9 mouse cellular contexts compared by ENCODE assay signal in genomic region chr7:140939669-140940171, GRCm38 (mm10). TPM values are rescaled to one million over a fixed set of nuclear protein-coding genes. Genes with fewer than 3 reads are reported as not detected.
DNase-seq lines count a peak whose midpoint lies in the region; ATAC-seq and TF ChIP-seq lines count a peak whose summit lies in the region.
"Had no signal": no experiment of that assay in that cellular context is flagged by ENCODE, and none has a peak within 500 bp of the region (broad histone marks: within the 10 kb centered on the region; RNA-seq: fewer than 3 reads in every experiment).

No protein-coding gene starts in this region.

- DNase-seq in gastrocnemius, adult 18-20 months (ENCODE audit: low spot score), result peak; percentile 61
- DNase-seq in gastrocnemius, postnatal 36 days, result no peak
- DNase-seq in embryo, embryonic 10 days (ENCODE audit: low spot score), result peak; percentile 73
- DNase-seq in neural tube, embryonic 10.5 days (ENCODE audit: extremely low spot score, low spot score), result peak; percentile 44
- no peak for DNase-seq in cerebellum, postnatal 10 days
- no peak for DNase-seq in thymus, postnatal 10 days (ENCODE audit: low spot score in 2 of 2)
- no peak for DNase-seq in Muller cell, postnatal 12 days (ENCODE audit: inconsistent ontology term)
- DNase-seq: layer of hippocampus, postnatal 36 days had no signal

- H3K36me3 ChIP-seq in intestine, postnatal 0 days (ENCODE audit: control insufficient read depth, insufficient read depth), result 0 out of 2 replicates have a peak, but pooled peaks cover 2% of the 10 kb centered on the region

- no peak for TF ChIP-seq CTCF in intestine, postnatal 0 days (IDR thresholded peaks at IDR 0.05; ENCODE audit: low read depth)

- H3K9me3 ChIP-seq in intestine, postnatal 0 days (ENCODE audit: control insufficient read depth), result no peaks in the 10 kb centered on the region

- WGBS in intestine, postnatal 0 days, result 15% methylated on average over 7 of the region's 8 CpGs

- no peak overlapping the region for H3K9ac ChIP-seq in intestine, postnatal 0 days (ENCODE audit: low read depth, low read length)

- peak overlapping the region; percentile 35; the same call in 1 of the 2 replicates for H3K27ac ChIP-seq in intestine, postnatal 0 days (ENCODE audit: low read depth, low read length)

- intact Hi-C loops in gastrocnemius, postnatal 36 days (cut with DNase I), result no loop called here

- peaks cover 11% of the 10 kb centered on the region for H3K4me1 ChIP-seq in intestine, postnatal 0 days (replicated peaks; ENCODE audit: control insufficient read depth, insufficient read depth, low read length)

- no peak overlapping the region for H3K4me3 ChIP-seq in intestine, postnatal 0 days (ENCODE audit: low read depth, low read length)

- peak overlapping the region; percentile 27; the same call in 1 of the 2 replicates for H3K4me2 ChIP-seq in intestine, postnatal 0 days (replicated peaks; ENCODE audit: low read depth)

- ATAC-seq in intestine, postnatal 0 days, result peak; percentile 18; the same call in 1 of the 2 replicates

- H3K27me3 ChIP-seq in intestine, postnatal 0 days (replicated peaks; ENCODE audit: control insufficient read depth, insufficient read depth, low read length), result no peaks in the 10 kb centered on the region

RNA-seq across cellular contexts. Expression of gene Pgghg, which starts 1.5 kb away (rescaled TPM):
- total RNA-seq in gastrocnemius, adult 18-20 months (2021), result 1 to 10 TPM; 2.2 to 3.4 TPM
- total RNA-seq in gastrocnemius, postnatal 36 days (2021), result 1 to 10 TPM; 3.6 to 4.6 TPM
- polyA plus RNA-seq in intestine, postnatal 0 days (2015; fragmentation: Nextera tagmentation; extraction: Ambion mirVana), result 18.9 and 19.4 TPM in 2 replicates

RNA-seq across cellular contexts. Expression of gene Ifitm5, which starts 10.4 kb away (rescaled TPM):
- not detected for total RNA-seq in gastrocnemius, adult 18-20 months (2021)
- total RNA-seq in gastrocnemius, postnatal 36 days (2021), result under 1 TPM in 1 of 2 experiments, not detected in 1; 0.35 TPM
- polyA plus RNA-seq in intestine, postnatal 0 days (2015; fragmentation: Nextera tagmentation; extraction: Ambion mirVana), result 0.34 and 0.75 TPM in 2 replicates
- total RNA-seq: layer of hippocampus, postnatal 36 days had no signal

RNA-seq across cellular contexts. Expression of gene Gm45717, which starts 16.0 kb away (rescaled TPM):
- not detected for total RNA-seq in gastrocnemius, adult 18-20 months (2021)
- not detected for total RNA-seq in gastrocnemius, postnatal 36 days (2021)
- 0.38 TPM in 1 of 2 replicates, not detected in the other for polyA plus RNA-seq in intestine, postnatal 0 days (2015; fragmentation: Nextera tagmentation; extraction: Ambion mirVana)
- total RNA-seq: layer of hippocampus, postnatal 36 days had no signal

RNA-seq across cellular contexts. Expression of gene Ifitm2, which starts 16.1 kb away (rescaled TPM):
- total RNA-seq in gastrocnemius, adult 18-20 months (2021), result 10 to 100 TPM; 44.8 to 64.4 TPM
- 10 to 100 TPM; 50.9 to 51.8 TPM for total RNA-seq in gastrocnemius, postnatal 36 days (2021)
- polyA plus RNA-seq in intestine, postnatal 0 days (2015; fragmentation: Nextera tagmentation; extraction: Ambion mirVana), result 686 and 738 TPM in 2 replicates

RNA-seq across cellular contexts. Expression of gene Nlrp6, which starts 19.0 kb away (rescaled TPM):
- not detected for total RNA-seq in gastrocnemius, adult 18-20 months (2021)
- not detected for total RNA-seq in gastrocnemius, postnatal 36 days (2021)
- 52.8 and 53.0 TPM in 2 replicates for polyA plus RNA-seq in intestine, postnatal 0 days (2015; fragmentation: Nextera tagmentation; extraction: Ambion mirVana)

Comparison
In these comparisons a context has a peak if more than half of its experiments do, and no peak if none do; other contexts are left out.
1. DNase-seq: peak in gastrocnemius, adult 18-20 months (single experiment), embryo, embryonic 10 days (single experiment) and neural tube, embryonic 10.5 days (single experiment); none in gastrocnemius, postnatal 36 days (0 of 2), cerebellum, postnatal 10 days (0 of 2), thymus, postnatal 10 days (0 of 2) and Muller cell, postnatal 12 days (single experiment).